Mouse (Mus musculus) WW6 (cell line): ENCODE results near the gene P2rx5.

ENCODE experiments used
- DNase-seq: peaks from one replicate; pipeline ENCODE4 v3.0.0-alpha.2; 2013; ENCODE audit warnings: low read depth, low spot score

The P2rx5 gene

DNA sequence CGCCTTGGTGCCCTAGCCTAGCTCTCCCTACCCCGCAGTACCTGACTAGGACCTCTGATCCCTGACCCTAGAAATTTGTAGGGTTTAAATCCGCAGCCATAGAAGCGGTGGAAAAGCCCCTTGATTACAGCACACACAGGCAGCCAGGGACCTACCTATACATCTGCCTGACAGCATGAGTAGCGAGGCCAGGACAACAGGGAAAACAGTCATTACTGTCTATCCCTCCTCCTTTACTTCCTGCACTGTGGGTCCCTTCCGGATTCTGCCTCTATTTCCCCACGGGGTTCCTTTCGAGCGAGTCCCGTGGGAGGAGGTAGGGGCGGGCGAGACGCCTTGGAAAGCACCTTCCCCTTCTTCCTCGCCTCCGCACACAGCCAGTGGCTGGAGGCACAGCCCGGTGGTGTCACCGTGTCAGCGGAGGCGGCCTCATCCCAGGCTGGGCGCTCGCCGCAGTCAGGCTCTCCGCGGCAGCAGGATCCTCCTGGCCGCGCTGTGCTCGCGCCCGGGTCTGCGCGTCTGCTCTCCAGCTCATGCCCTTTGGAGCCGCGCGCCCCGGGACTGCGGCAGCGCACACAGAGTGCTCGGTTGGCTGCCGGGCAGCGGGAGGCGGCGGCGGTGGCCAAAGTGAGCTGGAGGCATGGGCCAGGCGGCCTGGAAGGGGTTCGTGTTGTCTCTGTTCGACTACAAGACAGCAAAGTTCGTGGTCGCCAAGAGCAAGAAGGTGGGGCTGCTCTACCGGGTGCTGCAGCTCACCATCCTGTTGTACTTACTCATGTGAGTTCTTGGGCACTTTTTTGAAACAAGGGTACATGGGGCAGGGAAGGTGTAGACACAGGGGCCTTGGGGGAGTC is at the start of gene P2rx5:
TSS of gene P2rx5 (plus strand) at position 465 of the 854 bp plus-strand sequence.
- DNase-seq = no peak

DNA sequence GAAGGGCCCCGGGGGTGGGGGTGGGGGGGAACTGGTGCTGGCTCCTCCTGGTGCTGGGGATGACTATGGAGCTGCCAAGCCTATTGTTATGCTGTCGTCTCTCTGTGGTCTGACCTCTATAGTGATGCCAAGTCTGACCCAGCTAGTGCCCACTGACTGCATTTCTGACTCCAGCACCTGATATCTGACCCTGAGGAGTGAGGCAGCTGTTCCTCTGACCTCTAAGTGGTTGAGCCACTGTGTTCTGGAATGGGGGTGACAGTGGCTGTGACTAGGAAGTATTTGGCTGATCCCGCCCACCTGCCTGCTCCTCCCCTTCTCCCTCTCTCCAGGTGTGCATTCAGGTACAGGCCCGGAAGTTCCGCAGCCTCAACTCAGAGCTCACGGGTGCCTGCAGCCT is 48.8 kb upstream of the P2rx5 start:
- no peak for DNase-seq

DNA sequence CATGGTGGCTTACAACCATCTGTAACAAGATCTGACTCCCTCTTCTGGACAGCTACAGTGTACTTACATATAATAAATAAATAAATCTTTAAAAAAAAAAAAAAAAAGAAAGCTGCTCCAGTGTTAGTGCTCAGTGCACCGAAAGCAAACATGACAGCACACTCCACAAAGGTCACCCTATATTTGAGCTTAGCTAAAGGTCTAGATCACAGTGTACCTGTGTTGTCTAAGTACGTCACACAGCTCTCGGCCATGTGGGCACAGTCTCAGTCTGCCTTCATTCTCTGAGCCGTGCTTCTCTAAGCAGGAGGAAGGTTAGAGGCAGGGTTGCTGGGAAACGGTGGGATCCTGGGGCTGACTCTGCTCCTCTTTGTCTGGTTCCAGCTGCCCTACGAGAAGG is 33.7 kb upstream of the P2rx5 start:
- no peak for DNase-seq

DNA sequence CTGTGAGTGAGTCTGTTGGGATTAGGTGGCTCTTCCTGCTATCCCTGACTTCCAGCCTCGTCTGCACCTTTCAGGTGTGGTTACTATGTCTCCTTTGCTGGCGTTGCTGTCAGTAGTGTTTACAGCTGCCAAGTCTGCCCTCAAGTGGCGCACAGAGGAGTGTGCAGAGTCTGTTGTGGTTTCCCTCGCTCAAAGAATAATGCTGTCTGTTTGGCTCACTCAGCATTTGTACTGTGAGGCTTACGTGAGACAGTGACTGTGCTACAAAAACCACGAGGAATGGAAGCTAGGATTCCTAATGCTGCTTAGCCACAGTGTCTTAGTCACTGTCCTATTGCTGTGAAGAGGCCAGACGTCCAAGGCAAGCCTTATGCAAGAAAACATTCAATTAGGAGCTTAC is 29.2 kb upstream of the P2rx5 start:
- no peak for DNase-seq

DNA sequence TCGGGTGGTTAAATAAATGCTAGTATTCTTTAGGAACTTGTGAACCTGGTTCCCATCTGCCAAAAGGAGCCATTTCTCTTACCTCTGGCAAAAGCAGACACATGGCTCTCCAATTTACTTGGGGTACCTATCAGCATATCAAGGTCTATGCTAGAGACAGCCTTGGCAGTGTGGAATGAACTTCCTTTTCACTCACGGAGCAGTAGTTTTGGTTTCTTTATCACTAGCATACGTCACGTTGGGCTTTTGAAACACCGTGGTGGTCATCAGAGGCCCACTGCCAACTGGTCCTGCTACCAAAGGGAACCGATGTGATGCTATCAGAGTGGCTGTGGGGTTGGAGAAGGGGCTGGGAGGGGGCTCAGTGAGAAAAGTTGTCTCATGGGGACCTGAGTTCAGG is 27.2 kb upstream of the P2rx5 start:
- DNase-seq = no peak

DNA sequence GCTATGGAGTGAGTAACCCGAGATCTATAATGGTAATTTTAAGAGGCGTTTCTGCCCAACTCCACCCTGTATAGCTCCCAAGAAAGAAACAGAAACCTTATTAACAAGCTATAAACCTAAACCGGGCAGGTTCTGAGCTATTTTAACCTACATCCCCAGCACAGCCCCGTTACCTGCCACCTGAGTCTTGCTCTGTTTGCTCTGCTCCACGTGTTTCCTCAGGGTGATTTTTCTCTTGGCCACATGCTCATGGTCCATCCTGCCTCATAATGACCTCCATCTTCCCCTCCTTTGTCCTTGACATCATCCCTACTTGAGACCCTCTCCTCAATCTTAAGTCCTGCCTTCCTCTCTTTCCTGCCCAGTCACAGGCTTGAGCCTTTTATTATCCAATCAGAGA is 26.0 kb upstream of the P2rx5 start:
- no peak for DNase-seq

DNA sequence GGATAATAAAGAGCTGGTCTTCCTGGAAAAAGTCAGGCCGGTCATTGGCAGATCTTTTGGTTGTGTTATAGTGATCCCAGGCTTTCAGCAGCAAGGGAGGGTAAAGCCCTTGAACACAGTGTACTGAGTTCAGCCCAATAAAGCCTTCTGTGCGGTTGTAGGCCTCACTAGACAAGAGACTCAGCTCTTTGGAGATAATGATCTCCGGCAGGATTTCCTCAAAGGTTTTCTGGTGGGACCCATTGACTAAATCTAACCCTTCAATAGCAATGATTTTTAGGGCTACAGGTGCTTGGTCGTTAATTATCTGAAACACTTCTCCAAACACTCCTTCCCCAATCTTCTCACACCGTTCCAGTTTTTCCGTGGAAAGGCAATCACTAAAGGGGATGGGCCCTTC is 23.6 kb upstream of the P2rx5 start:
- DNase-seq = no peak

DNA sequence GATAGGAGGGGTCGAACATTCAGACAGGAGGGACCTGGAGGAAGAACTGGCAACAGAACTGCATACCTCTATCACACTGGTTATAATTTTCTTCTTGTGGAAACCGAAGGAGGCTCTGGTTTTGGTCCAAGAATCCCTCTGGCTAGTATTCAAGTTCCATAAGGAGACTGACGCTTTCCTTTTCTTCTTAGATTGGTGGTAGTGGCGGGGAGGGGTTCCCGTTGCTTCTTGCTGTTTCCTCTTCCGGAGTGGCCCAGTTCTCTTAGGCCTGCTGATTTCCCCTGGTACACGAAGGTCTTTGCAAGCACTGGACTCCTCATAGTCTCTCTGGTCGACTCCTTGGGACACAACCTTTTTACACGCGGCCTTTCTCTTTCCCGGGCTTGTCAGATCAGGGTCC is 23.1 kb upstream of the P2rx5 start:
- no peak for DNase-seq

DNA sequence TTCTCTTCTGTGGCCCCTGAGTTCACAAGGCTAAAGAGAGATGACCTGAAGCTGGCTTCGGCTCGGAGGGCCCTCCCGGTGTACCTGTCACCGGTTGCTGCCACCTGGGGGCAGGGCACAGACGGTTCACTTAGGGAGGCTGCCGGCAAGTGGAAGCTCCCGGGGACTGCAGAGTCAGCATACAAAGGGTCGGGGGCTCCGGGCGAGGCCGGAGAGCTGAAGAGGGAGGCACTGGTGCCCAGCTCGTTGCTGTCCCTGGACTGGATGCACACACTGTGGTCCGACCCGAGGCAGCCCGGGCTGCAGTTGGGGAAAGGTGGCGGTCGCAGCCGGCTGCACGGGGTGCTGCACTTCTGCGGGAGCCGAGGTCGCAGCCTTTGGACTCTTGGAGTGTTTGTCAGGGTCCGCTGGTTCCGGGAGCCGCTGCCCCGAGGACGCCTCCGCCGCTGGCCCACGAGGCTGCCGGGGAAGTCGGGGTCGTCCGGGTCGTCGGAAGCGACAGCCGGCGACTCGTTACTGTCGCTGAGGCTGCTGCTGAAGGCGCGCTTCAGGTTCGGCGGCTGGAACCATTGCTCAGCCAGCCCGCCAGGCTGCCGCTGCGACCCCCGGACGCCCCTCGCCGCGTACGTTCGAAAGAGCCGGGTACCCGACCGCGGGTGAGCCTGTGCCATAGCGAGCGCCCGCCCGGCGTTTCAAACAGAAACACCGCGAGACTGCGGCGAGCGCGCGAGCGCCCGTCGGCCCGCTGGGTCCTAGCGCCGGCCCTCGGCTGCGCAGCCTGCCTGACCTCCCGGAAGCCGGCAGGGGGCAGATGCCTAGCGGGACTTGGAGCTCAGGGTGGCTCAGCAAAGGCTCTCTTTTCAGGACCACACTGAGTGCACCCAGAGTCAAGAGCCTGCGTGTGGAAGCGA is 22.4 kb upstream of the P2rx5 start, which contains the start of gene Haspin:
TSS of gene Haspin (minus strand) at position 704 of the 911 bp plus-strand sequence.
- peak; percentile 95 for DNase-seq

DNA sequence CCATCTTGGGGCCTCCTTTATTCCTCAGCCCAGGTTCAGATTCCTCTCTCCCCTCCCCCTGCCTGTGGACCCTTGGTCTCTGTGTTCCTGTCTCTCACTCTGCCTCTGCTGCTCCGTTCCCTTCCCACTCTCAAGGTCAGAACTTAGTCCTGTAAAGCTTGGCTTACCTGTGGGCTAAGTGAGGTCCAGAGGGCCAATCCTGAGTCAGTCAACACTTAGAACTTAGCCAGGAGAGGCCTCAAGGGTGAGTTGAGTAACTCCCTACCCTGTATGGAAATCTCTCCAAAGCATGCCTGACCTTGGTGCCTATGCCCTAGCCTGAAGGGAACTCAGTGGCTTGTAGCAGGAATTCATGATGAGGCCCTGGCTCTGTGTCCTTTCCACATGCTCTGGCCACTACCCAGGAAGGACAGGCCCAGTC is 15.9 kb upstream of the P2rx5 start:
- no peak for DNase-seq

DNA sequence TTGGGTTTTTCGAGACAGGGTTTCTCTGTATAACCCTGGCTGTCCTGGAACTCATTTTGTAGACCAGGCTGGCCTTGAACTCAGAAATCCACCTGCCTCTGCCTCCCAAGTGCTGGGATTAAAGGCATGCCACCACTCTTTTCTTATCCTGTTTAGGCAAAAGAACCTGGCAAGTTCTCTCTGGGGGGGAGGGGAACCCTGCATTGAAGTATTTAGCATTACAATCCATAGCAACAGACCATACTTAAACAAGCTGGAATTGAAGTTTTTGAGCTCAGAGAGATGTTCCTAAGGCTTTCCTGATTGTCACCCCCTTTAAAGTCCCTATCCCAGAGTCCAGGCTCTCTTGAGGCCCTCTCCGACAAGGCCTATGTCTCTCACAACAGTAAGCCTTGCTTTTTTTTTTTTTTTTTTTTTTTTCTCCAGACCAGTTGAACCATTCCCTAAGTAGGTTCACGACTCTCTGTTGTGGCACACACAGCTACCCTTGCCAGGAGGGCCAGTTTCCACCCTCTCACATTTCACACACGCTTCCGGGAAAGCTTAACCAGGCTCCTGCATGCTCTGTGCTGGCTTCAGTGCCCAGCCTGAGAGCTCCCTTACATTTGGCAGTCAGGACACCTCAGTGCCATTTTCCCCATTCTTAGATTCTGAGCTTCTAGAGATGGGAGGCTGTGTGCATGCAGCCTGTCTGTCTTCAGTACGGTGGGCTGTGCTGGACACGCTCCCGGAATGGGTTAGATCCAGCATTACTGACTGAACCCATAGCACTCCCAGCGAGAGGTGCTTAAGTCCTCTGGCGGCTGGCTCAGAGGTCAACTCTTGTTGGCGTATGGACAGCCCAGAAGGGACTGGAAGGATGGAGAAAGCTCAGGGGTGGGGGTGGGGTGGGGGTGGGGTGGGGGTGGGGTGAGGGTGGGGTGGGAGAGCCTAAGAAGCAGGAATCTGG is 13.9 kb upstream of the P2rx5 start:
- no peak for DNase-seq

DNA sequence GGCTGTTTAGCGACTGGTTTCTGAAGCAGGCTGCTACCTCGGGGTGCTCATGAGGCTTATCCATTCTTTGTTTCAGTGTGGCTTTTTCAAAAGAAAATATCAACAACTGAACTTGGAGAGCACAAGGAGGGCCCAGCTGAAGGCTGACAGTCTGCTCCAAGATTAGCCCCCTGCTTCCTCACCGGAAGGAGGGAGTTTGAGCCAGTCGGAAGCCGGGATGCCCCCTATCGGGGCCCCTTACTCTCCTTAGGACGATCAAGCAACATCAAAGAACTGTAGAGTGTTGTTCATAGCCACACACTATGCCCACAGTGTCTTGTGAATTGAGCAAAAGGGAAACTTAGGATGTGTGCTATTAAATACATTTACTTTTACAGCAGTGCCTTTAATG is 13.3 kb upstream of the P2rx5 start:
- DNase-seq = no peak

DNA sequence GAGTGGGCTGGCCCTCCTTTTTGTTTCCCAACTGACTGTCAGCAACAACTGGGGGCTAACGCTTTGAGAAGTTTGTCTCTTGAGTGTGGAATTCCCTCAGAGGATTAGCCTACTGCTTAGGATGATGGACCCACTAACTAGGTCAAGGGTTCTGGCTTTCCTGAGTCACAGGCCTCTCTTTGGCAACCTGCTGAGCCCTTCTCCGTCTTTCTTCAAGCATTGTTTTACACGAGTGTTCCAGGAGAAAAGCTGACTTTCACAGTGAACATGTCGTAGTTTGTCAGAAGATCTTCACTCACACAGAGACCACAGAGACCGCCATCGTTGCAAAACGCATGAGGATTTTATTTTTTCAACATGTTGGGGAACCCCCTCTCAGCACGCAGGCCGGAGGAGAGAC is 12.0 kb upstream of the P2rx5 start:
- no peak for DNase-seq

DNA sequence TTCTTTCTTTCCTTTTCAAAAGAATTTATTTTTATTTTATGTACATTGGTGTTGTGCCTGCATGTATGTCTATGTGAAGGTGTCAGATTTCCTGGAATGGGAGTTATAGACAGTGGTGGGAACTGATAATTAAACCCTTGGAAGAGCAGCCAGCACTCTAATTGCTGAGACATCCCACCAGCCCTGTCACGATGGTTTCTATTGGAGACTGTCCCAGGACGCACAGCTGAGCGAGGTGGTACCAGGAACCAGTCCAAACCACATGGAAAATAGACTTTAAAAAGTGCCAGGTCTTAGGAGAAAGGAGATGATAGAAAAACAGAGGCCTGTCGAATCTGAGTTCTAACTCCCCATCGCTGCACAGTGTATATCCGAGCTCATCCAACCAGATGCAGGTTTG is 5.2 kb upstream of the P2rx5 start:
- no peak for DNase-seq

DNA sequence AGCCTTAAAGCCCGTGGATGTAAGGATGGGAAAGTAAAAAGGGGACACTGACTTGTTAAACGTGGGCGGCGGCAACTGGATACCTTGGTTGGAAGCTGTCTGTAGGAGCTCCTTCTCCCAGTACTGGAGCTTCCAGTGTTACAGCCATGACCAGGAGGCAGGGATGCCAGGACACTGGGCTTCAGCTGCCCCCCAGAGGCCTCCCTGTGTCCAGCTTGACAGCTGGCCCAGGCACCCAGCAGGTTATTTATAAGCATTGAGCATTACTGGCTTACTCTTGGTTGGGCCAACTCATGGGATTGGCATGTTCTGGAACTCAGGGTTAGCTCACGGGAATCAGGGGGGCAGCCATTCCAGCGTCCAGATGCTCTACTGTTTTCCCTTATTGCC is 585 bp downstream of the P2rx5 start:
- no peak for DNase-seq

DNA sequence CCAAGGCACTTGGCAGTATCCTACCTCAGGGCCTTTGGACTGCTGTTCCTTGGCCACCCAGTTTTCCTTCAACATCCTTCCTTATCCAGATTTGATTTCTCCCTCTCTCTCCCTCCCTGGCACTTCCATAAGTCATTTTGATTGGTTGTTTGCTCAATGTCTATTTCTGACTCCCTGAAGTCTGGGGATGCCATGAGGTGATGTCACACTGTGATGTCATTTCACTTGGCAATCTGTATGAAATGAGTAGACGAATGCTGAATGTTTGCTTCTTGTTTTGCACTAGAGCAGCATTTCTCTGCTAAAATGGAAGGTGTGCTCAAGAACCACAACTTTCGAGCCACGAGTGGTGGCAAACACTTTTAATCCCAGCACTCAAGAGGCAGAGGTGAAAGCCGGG is 1.4 kb downstream of the P2rx5 start:
- DNase-seq = no peak

DNA sequence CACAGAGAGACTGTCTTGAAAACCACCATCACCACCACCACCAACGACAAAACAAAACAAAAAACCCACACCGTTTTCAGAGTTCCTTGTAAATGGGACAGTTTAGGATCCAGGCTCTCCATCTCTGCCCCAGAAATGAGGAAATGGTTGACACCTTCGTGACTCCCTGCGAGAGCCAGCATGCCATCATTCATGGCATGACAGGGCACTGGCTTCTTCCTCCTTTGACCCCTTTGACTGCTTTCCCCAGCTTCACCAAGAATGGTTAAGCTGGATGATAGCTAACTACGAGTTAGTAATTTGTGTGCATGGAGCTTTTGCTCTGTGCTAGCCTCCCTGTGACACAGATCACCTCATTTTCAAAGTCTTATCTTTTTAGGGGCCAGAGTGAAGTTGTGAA is 2.1 kb downstream of the P2rx5 start:
- DNase-seq = no peak

DNA sequence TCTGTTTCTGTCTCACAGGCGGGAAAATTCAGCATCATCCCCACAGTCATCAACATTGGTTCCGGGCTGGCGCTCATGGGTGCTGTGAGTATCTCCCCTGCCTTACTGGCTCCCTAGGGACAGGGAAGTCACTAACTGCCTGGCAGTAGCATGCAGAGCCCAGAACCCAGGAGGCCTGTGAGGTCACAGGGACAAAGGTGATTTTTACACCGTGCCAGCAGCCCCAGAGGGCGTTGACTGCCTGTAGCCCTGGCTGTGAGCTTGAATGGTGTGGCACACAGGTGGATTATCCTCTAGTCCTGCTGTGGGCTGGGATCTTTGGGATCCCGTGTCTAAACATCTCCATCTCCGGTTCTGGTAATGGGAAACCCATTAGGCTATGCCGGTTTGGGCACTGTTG is 7.8 kb downstream of the P2rx5 start:
- DNase-seq = no peak

DNA sequence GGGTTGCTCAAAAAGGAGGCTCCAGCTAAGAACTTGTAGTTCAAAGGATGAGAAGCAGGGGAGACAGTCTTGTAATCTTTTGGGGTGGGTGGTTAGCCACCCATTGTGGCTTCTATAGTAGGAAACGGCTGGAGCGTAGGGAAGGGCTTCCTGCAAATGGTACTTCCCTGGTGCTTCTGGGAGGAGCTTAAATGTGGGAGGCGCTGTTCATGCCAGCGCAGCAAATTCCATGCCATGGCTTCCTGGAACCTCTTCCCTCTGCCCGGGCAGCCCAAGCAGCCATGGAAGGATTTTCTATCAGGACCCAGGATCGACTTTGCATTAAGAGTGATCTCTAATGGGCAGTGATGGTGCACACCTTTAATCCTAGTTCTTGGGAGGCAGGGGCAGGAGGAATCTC is 8.4 kb downstream of the P2rx5 start:
- no peak for DNase-seq

DNA sequence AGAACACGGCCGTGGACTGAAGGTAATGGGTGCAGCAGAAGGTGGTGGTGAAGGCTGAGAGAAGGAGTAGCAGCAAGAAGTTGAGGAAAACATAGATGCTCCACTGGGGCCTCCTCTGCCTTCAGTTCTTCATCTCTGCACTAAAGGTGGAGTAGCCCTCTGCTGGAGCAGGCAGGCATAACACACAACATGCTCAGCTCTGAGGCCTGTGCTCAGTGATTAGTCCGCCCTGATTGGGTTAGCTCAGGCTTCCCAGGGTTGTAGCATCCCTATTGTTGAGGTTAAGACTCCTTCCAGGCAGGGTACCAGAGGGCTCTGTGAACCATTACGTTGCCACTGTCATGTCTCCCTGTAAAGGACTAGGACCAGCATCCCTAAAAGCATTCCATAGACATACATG is 9.0 kb downstream of the P2rx5 start:
- DNase-seq = peak; percentile 75

DNA sequence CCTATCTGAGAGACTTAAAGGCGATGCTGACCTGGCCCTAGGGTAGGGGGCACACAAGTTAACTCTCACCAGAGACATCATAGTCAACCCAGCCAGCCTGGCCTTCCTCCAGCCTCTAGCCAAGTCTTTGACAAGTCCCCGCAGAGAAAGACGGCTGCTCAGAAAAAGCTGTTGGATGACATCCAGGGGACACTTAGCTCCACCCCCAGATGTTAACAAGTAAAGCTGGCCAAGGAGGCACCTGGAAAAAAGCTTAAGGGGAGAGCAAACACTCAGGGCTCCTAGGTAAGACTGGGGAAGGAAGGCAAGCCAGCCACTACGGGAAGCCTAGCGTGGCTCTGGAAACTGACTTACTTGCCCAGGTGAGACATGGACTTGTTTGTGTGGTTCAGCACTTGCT is 12.0 kb downstream of the P2rx5 start:
- no peak for DNase-seq

DNA sequence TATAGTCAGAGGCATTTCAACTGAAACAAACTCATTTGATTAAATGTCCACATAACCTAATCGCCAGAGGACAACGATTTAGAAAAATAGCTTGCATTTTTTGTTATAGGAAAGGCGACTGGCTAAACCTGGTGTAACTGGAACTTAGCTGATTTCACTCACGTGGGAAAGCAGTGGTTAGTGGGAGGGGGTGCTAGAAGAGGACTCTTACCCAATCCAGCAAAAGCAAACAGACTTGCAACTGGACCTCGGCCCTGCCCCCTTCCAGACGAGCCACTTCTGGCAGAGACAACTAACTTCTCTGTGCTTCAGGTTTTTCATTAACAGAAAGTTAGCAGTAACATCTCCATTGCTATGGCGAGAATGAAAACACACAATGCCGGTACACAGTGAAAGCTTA is 15.4 kb downstream of the P2rx5 start:
- no peak for DNase-seq
